Mouse (Mus musculus) lung, postnatal 14 days (tissue): ENCODE measurements at regions not wholly inside any gene's neighbourhood (a gene's known extent, or its start where the extent isn't known, plus 50 kb on each side); places are given as distances from the start of the nearest gene placed in this dataset.

ENCODE experiments used
- DNase-seq: peaks from one replicate; pipeline ENCODE4 v3.0.0; 2021

GRCm38 (mm10) chr13:70311226-70312055 is 326.0 kb downstream of the Ice1 start:
- DNase-seq: no peak

- DNase-seq: no peak
These were observed 324.2 kb downstream of the Ice1 start for GRCm38 (mm10) chr13:70313205-70313604.

GRCm38 (mm10) chr13:70323537-70323936 is 313.9 kb downstream of the Ice1 start:
- DNase-seq: no peak

DNA sequence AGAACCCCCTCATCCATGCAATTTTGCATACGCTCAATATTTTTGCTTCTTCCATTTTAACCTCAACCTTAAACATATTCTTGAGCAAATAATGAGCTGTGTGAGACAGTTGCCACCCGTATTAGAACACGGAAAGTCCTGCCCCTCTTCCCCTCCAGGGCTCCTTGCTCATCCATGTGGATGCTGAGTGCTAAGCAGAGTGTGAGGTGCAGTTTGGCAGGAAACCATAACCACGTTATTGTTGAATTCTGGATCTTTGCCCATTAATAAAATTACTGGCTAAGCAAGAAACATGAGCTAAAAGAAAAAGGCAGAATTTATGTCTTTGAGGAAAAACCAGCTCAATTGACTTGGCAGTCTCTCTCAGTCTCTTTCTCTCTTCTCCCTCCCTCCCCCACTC is 301.4 kb downstream of the Ice1 start:
- DNase-seq: no peak

- DNase-seq: no peak
These were observed 297.0 kb downstream of the Ice1 start for GRCm38 (mm10) chr13:70340437-70340836.

- no peak for DNase-seq
These were observed 294.2 kb downstream of the Ice1 start for GRCm38 (mm10) chr13:70343191-70343734.

DNA sequence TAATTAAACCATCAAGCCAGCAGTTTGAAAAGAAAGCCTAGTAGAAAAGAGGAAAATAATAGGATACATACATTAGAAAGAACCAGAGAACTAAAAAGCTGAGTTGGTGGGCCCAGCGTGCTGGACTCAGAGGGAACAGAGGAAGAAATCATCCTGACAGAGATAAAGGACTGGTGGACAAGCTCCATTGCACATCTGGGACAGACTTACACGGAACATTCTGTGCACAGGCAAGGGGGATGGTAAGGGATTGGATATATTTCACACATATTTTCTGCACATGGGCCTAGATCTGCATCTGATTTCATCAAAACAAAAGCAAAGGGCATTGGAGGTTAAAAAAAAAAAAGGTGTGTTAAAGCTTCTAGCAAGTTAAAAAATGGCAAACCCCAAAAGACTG is 293.5 kb downstream of the Ice1 start:
- DNase-seq: no peak

GRCm38 (mm10) chr13:70344311-70344710 is 293.1 kb downstream of the Ice1 start:
- no peak for DNase-seq

- DNase-seq: no peak
These were observed 289.0 kb downstream of the Ice1 start for GRCm38 (mm10) chr13:70348456-70348855.

GRCm38 (mm10) chr13:70348965-70349364 is 288.5 kb downstream of the Ice1 start:
- no peak for DNase-seq

DNA sequence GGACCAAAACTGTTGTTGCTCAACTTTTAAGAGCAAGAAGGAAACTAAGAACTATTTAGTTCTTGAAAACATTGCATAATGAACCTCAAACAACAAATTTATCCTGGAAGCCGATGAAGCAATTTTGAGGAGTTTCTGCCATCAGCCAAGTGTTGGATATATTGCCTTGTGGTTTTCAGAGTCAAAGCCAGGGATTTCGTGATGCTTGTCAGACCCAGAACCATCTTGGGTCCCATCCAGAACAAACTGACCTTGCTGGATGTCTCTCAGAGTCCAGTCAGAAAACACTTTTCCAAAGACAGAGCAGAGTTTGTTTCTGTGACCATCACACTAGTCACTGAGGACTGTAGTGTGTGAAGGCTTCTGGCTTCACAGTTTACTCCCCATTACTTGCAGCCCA is 267.8 kb downstream of the Ice1 start:
- peak; percentile 19 for DNase-seq

DNA sequence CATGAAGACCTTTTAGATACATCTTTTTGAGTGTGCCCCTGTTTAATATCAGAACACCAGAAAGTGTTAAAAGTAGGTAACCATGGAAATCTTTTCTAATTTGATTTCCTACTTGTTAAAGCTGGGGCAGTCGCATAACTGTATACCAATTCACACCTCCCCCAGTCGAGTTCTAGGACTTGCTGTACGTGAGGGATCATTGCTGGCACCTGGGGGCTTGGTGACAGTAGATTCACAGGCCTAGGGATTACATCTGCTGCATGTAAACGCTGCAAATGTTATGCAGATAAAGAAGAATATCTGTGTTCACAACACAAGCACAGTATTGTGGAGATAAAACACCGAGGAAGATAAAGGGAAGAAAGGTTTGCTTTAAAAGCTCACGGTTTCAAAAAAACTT is 256.7 kb downstream of the Ice1 start:
- no peak for DNase-seq

- no peak for DNase-seq
These were observed 252.1 kb downstream of the Ice1 start for GRCm38 (mm10) chr13:70385292-70385691.

DNA sequence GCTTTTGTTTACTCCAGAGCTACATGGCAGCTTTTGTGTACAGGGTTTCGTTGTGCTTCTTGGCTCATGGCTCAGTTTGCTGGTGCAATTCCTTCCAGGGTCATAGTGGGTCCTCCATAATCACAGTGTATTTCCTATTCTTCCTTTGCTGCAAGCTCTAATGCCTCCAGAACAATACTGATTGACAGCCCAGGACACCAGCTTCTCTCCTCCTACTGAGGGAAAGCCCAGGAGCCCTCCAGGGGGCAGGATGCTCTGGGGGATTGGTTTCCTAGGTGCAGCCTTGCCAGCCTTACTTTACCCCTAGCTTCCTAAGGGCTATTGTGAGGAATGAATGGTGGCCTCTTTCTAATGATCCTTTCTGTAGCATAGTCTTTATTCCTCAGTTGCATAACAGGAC is 224.6 kb downstream of the Ice1 start:
- DNase-seq: no peak

GRCm38 (mm10) chr13:70418156-70418555 is 219.3 kb downstream of the Ice1 start:
- DNase-seq: no peak

DNA sequence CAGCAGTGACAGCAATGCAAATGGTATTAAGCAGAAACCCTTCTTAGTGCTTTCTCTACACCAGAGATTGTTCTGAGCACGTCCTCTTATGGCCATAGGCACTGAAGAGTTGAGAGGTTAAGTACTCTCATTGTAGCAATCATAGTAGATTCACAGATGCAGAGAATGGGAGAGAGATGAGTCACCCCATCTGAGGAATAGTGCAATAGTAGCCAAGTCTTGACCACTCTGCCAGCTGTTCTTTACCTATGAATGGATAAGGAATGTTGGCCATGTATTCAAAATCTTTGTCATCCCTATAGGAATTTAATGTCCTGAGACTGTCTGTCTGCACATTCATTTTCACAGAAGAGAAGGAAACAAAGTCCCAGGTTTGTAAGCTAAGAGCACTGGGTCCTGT is 198.0 kb downstream of the Ice1 start:
- DNase-seq: no peak

GRCm38 (mm10) chr13:70446940-70447339 is 190.5 kb downstream of the Ice1 start:
- no peak for DNase-seq

- DNase-seq: no peak
These were observed 182.6 kb downstream of the Ice1 start for GRCm38 (mm10) chr13:70454592-70455390.

- no peak for DNase-seq
These were observed 179.0 kb downstream of the Ice1 start for GRCm38 (mm10) chr13:70458406-70458805.

- DNase-seq: no peak
These were observed 172.4 kb downstream of the Ice1 start for GRCm38 (mm10) chr13:70464996-70465395.

- DNase-seq: no peak
These were observed 162.7 kb downstream of the Ice1 start for GRCm38 (mm10) chr13:70474746-70475145.

DNA sequence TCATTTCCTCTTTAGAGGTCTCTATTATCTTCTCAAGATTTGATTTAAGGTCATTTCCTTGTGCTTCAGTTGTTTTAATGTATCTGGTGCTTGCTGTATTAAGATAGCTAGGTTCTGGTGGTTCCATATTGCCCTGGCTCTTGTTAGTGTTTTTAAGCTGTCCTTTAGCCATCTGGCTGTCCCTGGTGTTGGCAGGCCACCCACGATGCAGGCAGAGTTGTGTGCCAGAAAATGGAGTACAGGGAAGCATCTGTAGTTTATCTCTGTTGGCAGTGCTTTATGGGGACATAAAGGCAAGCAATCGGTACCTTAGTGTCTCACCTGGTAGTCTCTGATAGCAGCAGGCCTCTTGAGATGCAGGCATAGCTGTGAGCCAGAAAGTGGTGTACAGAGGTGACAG is 162.1 kb downstream of the Ice1 start:
- no peak for DNase-seq

DNA sequence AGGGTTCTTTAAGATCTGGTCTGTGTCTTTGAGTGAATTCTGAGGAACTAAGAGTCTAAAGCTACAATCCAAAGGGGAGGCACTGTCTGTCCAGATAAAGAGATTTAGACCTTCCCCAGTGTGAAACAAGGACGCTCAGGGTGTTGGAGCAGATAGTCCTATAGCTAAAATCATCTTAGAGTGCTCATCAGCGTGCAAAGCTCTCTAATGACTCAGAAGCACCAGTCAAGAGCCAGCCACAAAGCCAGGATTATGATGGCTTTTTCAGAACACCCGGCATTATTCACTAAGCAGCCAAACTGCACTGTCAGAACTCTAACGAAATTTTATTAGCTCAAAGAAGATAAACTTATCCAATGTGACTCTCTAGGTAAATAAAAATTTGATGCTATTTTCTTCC is 138.1 kb downstream of the Ice1 start:
- no peak for DNase-seq
